Mouse (Mus musculus): ENCODE data around the gene Prkar2b. TPM values are rescaled to one million over a fixed set of nuclear protein-coding genes. Genes with fewer than 3 reads are reported as not detected.

The Prkar2b gene
- polyA plus RNA-seq, 1 experiment from 2014 or later, result 31.1 TPM

DNA sequence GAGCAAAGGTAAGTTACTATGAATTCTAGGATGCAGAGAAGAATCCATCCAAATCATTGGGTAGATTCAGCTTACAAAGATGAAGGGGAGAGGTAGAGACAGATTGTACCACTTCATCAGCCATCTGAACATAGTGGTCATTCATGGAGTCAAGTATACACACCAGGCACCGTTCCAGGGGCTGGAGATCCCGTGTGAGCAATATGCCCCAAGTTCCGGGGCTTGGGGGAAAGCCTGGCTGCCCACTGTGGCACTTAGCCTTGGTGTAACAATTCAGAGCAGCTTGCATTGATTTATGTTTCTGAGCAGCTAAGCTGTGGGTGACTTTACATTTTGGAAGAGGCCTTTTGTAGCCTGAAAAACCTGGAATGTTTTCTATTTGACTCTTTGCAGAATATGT, 24.8 kb upstream of the Prkar2b start:
- DNase-seq (ENCODE audit: extremely low spot score, low spot score), result no peak
- H3K27ac ChIP-seq, result no peak overlapping the region
- no peaks in the 10 kb centered on the region for H3K27me3 ChIP-seq (ENCODE audit: poor library complexity, severe bottlenecking)
- peaks cover 6% of the 10 kb centered on the region; the same call in 1 of the 2 replicates for H3K4me1 ChIP-seq
- peaks cover 9% of the 10 kb centered on the region; the same call in 1 of the 2 replicates for H3K9me3 ChIP-seq
- H3K36me3 ChIP-seq (replicated peaks), result no peaks in the 10 kb centered on the region
- H3K4me3 ChIP-seq, result no peak overlapping the region
- WGBS, result 85% methylated on average over 3 of the region's 3 CpGs

DNA sequence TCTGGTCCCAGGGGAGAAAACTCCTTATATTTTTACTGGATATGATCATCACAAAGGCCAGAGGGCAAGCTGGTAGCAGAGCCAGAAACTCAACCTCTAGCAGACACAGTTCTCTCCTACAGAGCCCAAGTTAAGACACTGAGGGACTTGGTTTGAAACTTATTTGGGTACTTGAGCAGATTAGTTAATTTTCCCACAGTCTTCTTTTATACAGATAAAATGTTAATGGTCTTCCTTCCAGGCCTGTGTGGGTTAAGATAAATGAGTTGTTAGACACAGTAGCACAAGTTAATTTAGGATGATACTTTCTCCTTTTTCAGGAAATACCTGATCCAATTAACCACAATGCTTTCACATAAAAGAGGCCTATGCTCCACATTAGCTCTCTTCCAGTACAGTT, 24.1 kb upstream of the Prkar2b start:
- Histone ChIP-seq H3K4me3 (no peak overlapping the region), H3K27me3 (ENCODE audit: poor library complexity, severe bottlenecking) (no peaks in the 10 kb centered on the region), H3K9me3 (peaks cover 6% of the 10 kb centered on the region; the same call in 1 of the 2 replicates), H3K27ac (no peak overlapping the region), H3K4me1 (peaks cover 6% of the 10 kb centered on the region; the same call in 1 of the 2 replicates), H3K36me3 (replicated peaks) (no peaks in the 10 kb centered on the region)
- DNase-seq (ENCODE audit: extremely low spot score, low spot score), result no peak

DNA sequence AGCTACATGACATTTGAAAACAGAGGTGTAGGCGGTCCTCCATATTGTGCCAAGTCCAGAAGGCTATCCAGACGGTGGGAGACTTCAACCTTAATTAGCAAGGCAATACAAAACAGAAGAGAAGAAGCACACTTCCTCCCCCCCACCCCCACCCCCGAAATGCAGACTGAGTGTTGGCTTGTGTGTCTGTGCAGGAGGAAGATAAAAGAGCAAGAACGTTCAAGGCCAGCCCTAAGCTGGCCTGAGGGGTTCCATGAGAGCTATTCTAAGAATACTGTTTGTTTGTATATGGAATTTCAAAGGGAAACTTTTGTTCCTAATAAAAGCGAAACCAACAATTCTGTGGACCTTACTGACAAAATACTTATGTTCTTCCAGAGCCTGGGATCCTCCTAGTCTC, 23.5 kb upstream of the Prkar2b start:
- 59% methylated on average over 5 of the region's 5 CpGs for WGBS
- Histone ChIP-seq H3K9me3 (peaks cover 3% of the 10 kb centered on the region; the same call in 1 of the 2 replicates), H3K27ac (no peak overlapping the region), H3K4me1 (peaks cover 6% of the 10 kb centered on the region; the same call in 1 of the 2 replicates), H3K27me3 (ENCODE audit: poor library complexity, severe bottlenecking) (no peaks in the 10 kb centered on the region), H3K4me3 (no peak overlapping the region), H3K36me3 (replicated peaks) (no peaks in the 10 kb centered on the region)
- no peak for DNase-seq (ENCODE audit: extremely low spot score, low spot score)

DNA sequence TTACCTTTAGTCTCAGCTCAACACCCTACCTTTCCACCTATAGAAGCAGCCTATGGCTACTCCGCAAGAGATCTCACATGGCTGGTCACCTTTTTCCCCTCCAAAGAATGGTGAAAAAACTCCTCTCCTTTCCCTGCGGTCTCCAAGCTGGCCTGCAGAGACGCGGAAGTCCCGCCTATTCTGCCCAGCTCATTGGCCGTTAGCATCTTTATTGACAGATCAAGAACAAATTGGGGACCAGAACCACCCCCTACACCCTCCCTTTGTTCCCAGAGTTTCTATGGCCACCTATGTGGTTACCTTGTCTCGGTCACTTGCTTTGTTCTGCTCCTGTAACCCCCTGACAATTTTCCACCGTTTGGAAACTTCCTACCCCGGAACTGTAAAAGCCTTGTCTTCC, 19.6 kb upstream of the Prkar2b start:
- 81% methylated on average over 9 of the region's 9 CpGs for WGBS
- no peak overlapping the region for H3K4me3 ChIP-seq
- no peaks in the 10 kb centered on the region for H3K9me3 ChIP-seq
- no peaks in the 10 kb centered on the region for H3K36me3 ChIP-seq (replicated peaks)
- H3K27ac ChIP-seq, result no peak overlapping the region
- no peaks in the 10 kb centered on the region for H3K27me3 ChIP-seq (ENCODE audit: poor library complexity, severe bottlenecking)
- peaks cover 10% of the 10 kb centered on the region; the same call in 1 of the 2 replicates for H3K4me1 ChIP-seq
- no peak for DNase-seq (ENCODE audit: extremely low spot score, low spot score)

DNA sequence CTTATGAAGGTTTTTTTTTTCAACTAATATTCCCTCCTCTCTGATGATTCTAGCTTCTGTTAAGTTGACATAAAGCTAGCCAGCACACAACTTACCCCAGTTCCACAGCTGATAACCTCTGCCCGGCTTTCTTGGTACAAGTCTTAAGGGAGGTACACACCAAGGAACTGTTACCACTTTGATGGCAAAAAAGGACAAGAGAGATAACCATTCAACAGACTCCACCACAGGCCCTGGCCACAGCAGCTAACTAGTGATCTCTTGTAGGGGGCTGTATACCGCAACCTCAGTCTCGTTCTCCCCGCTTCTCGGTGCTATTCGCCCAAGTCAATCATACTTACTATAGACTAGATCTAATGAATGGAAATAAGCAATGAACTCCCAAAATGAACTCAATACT, 16.3 kb upstream of the Prkar2b start:
- no peak overlapping the region for H3K4me3 ChIP-seq
- no peak overlapping the region for H3K27ac ChIP-seq
- 94% methylated on average over 6 of the region's 6 CpGs for WGBS
- no peaks in the 10 kb centered on the region for H3K27me3 ChIP-seq (ENCODE audit: poor library complexity, severe bottlenecking)
- no peaks in the 10 kb centered on the region for H3K36me3 ChIP-seq (replicated peaks)
- peaks cover 12% of the 10 kb centered on the region; the same call in 1 of the 2 replicates for H3K4me1 ChIP-seq
- no peaks in the 10 kb centered on the region for H3K9me3 ChIP-seq
- no peak for DNase-seq (ENCODE audit: extremely low spot score, low spot score)

DNA sequence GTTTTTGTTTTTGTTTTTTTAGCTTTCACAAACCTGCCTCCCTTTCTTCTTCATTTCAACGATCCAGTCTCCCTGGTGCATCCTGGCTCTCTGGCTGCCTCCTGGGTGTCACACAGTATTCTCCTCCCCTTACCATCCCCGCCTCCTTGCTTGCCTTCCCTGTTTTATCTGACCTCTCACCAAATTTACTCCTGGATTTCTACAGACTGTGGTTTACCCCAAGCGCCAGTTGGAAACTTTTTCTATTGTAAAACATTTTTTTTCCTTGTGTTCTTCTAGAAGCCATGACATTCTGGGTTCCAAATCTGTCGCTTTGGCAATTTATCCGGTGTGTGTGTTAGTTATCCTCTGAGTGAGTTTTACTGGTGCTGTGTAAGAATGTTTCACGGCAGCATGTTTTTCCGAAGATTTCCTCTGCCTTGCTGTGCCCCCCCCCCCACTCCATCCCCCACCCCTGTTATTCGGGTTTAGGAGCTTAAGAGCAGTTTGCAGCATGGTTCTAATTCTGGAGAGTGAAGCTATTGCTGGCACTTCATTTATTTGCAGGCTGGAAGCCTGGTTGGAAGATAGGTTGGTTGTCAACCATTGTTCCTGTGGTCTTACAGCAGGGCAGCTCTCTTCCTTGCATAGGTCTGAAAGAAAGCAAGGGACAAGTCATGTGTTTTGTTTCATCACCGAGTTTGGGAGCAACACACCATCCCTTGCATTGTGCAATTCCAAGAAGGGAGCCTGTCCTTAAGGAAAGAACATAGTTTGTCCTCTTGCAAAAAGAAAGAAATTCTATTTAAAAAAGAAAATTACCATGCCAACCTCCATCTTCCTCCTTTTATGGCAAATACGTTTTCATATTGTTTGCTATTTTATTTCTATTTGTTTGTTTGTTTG, 15.0 kb upstream of the Prkar2b start:
- Histone ChIP-seq H3K4me3 (no peak overlapping the region), H3K27ac (no peak overlapping the region), H3K4me1 (peaks cover 12% of the 10 kb centered on the region; the same call in 1 of the 2 replicates), H3K36me3 (replicated peaks) (no peaks in the 10 kb centered on the region), H3K27me3 (ENCODE audit: poor library complexity, severe bottlenecking) (no peaks in the 10 kb centered on the region), H3K9me3 (no peaks in the 10 kb centered on the region)
- DNase-seq (ENCODE audit: extremely low spot score, low spot score), result no peak
- 84% methylated on average over 10 of the region's 10 CpGs for WGBS

DNA sequence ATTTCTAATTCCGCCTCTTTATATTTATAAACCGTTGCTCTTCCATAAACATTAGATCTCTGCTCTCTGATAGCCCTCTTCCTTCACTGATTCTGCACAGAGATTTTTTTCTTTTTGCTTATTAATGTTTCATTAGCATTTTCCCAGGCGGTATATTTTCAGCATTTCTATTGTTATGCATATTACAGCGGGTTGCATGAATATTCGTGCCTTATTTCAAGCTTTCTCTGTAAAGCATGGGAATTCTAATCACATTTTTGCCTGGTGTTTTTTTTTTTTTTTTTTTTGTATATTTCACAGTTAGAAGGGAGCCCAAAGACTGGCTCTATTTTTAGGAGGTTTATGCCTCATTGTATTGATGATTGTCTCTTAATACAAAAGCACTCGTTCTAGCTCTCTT, 13.2 kb upstream of the Prkar2b start:
- Histone ChIP-seq H3K4me1 (peaks cover 12% of the 10 kb centered on the region; the same call in 1 of the 2 replicates), H3K36me3 (replicated peaks) (no peaks in the 10 kb centered on the region), H3K9me3 (no peaks in the 10 kb centered on the region), H3K27ac (no peak overlapping the region), H3K4me3 (no peak overlapping the region), H3K27me3 (ENCODE audit: poor library complexity, severe bottlenecking) (no peaks in the 10 kb centered on the region)
- no peak for DNase-seq (ENCODE audit: extremely low spot score, low spot score)
- WGBS, result 81% methylated on average over 6 of the region's 6 CpGs

DNA sequence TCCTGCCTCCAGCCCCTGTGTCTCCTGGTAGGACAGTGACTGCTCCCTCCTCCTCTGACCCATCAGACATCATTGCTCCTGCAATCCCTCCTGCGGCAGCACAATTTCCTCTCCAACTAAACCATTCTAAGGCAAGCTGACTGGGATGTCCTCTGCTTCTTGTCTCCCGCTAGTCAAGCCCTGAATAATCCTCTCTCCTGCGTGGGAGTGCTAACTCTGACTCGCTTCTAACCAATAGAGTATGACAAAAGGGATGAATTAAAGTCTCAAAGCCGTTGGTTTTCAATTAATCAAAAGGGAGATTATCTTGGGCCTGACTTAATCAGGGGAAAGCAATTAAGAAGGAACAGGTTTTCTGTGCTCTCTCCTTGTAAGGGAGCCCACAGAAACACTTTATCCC, 4.9 kb upstream of the Prkar2b start:
- DNase-seq (ENCODE audit: extremely low spot score, low spot score), result no peak
- no peak overlapping the region for H3K27ac ChIP-seq
- WGBS, result 13% methylated on average over 5 of the region's 5 CpGs
- H3K9me3 ChIP-seq, result no peaks in the 10 kb centered on the region
- no peak overlapping the region for H3K4me3 ChIP-seq
- peaks cover 29% of the 10 kb centered on the region for H3K4me1 ChIP-seq
- peaks cover 18% of the 10 kb centered on the region for H3K27me3 ChIP-seq (ENCODE audit: poor library complexity, severe bottlenecking)
- H3K36me3 ChIP-seq (replicated peaks), result no peaks in the 10 kb centered on the region

DNA sequence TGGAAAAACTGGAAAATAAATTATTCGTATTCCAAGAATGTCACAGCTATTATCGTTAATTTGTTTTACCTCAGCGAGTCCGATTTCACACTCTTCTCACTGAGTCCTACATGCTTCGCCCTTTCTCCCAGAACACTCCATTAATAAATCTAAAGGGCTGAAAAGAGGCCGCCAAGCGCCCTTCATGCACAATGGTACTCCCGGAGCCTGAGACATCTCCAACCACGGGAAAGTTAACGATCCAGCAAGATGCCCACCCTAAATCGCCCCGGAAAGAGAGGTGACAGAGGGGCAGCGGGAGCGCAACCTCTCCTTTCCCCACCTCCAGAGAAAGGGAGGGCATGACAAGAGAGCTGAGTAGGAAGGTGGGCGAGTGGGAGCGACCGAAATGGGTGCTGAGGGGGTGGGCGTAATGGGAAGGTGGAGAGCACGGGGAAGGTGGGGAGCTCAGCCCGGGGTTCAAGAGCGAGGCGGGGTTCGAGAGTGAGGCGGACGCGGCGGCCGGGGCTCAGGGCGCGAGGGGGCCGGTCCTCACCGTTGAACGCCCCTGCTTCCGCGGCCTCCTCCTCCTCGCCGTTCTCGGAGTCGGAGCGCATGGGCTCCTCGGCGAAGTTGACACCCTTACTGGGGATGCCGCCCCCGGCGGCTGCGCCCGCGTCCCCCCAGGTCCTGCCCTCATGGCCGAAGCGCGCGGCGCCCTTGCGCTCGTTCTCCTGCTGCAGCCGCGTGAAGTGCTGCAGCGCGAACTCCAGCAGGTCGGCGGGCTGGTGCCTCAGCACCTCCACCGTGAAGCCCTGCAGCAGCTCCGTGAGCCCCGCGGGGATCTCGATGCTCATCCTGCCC, 628 bp downstream of the Prkar2b start:
- Histone ChIP-seq H3K27ac (peak overlapping the region; percentile 94), H3K36me3 (replicated peaks) (peaks cover 4% of the 10 kb centered on the region; the same call in 1 of the 2 replicates), H3K4me3 (peak overlapping the region; percentile 69), H3K9me3 (no peaks in the 10 kb centered on the region), H3K4me1 (peaks cover 33% of the 10 kb centered on the region), H3K27me3 (ENCODE audit: poor library complexity, severe bottlenecking) (peaks cover 7% of the 10 kb centered on the region)
- peak; percentile 82 for DNase-seq (ENCODE audit: extremely low spot score, low spot score)
- WGBS, result under 1% methylated on average over 63 of the region's 66 CpGs

DNA sequence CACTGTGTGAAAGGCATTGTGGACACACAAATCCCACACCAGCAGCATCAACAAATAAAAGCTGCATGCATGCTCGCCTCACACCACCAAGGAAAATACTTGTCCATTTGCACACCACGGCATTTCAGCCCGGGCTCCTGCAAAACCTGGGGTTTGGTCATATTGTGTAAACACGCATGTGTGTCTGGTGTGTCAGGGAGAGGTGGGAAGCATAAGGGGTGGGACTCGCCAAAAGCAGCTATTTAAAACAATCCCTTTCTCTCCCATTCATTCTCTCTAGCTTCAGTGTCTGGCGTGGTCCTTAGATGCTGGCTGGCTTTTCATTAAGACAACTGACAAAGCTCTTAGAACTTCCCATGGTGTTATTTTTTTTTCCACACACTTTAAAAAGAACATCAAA, 1.4 kb downstream of the Prkar2b start:
- Histone ChIP-seq H3K4me1 (peaks cover 36% of the 10 kb centered on the region), H3K36me3 (replicated peaks) (peaks cover 4% of the 10 kb centered on the region; the same call in 1 of the 2 replicates), H3K4me3 (peak overlapping the region; percentile 69), H3K9me3 (no peaks in the 10 kb centered on the region), H3K27ac (peak overlapping the region; percentile 94), H3K27me3 (ENCODE audit: poor library complexity, severe bottlenecking) (peaks cover 7% of the 10 kb centered on the region)
- 15% methylated on average over 6 of the region's 6 CpGs for WGBS
- DNase-seq (ENCODE audit: extremely low spot score, low spot score), result no peak

DNA sequence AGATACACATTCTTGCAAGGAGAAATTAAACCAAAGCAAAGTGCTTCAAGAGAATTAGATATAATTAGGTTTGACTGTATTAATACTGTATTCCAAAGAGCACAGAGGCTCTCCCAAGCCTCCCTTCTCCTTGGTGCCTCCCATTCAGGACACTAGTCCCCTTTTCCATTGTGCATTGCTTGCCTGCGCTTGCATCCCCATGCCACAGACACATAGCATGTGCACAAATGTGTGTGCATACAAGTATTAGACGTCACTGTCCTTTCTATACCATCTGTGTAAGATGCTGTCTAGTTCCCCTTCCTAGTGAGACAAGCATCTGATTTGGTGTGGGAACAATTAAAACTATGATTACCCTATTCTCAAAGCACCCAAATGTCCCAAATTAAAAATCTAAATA, 2.0 kb downstream of the Prkar2b start:
- peaks cover 40% of the 10 kb centered on the region for H3K4me1 ChIP-seq
- whole genome bisulfite sequencing, result 51% methylated on average over 2 of the region's 2 CpGs
- peak overlapping the region; percentile 69 for H3K4me3 ChIP-seq
- DNase-seq (ENCODE audit: extremely low spot score, low spot score), result no peak
- H3K36me3 ChIP-seq (replicated peaks), result peaks cover 4% of the 10 kb centered on the region; the same call in 1 of the 2 replicates
- no peak overlapping the region; the same call in 1 of the 2 replicates for H3K27ac ChIP-seq
- peaks cover 7% of the 10 kb centered on the region for H3K27me3 ChIP-seq (ENCODE audit: poor library complexity, severe bottlenecking)
- H3K9me3 ChIP-seq, result no peaks in the 10 kb centered on the region

DNA sequence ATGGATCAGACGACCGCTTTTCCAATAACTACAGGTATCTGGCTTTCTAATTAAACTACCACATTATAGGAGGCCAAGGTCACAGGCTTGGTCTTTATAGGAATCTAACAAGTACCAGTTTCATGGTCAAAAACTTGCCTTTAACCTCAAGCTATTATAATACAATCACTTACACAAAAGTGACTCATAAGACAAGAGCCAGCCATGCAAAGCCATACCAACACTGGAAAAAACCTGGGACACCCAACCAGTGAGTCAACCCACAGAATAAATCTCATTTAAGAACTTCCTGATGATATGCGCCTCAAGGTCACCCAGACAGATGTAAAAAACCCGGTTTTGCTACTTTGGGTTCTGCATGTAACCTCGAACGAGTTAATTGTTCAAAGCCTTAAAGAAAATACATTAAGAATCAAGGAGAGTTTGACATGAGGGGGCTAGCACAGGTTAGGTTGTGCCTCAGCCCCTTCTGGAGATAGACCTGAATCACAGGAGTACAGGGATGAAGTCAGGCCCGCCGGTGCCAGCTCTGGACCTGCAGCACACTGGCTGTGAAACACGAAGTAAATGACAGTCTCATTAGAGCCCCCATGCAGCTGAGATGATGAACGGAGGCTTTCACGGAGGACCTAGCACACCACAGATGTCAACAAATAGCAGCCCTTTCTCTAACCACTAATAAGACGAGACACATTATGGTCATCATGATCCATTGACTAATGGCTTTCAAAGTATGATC, 3.5 kb downstream of the Prkar2b start:
- Histone ChIP-seq H3K36me3 (replicated peaks) (peaks cover 4% of the 10 kb centered on the region; the same call in 1 of the 2 replicates), H3K27me3 (ENCODE audit: poor library complexity, severe bottlenecking) (peaks cover 3% of the 10 kb centered on the region), H3K9me3 (no peaks in the 10 kb centered on the region), H3K27ac (no peak overlapping the region), H3K4me3 (no peak overlapping the region), H3K4me1 (peaks cover 44% of the 10 kb centered on the region)
- DNase-seq (ENCODE audit: extremely low spot score, low spot score), result no peak
- 87% methylated on average over 12 of the region's 12 CpGs for whole genome bisulfite sequencing
